Mouse (Mus musculus) midbrain, embryonic 11.5 days (tissue): ENCODE measurements around the gene Ppp1r26. TPM values are rescaled to one million over a fixed set of nuclear protein-coding genes. Genes with fewer than 3 reads are reported as not detected.

Experiments
- ATAC-seq: fragments of 200-750 bp; cut with Nextera tagmentation; 2 replicates; pipeline ENCODE4 v1.8.0; 2017; ENCODE audit warnings: moderate TSS enrichment, moderate library complexity; ENCODE audit not compliant: low FRiP score
- DNase-seq: peaks from one replicate; pipeline ENCODE4 v3.0.0; 2015; ENCODE audit warnings: low spot score; ENCODE audit errors: missing footprints
- H3K27ac ChIP-seq: fragments of 300-500 bp; sonication (generic); 2 replicates; pipeline ENCODE4 v1.5.1; 2014; ENCODE audit warnings: low read depth, low read length
- H3K27me3 ChIP-seq: fragments of 300-500 bp; sonication (generic); 2 replicates; pipeline ENCODE4 v1.6.1; 2014; ENCODE audit warnings: mild to moderate bottlenecking, low read length, moderate library complexity, mixed read lengths; ENCODE audit not compliant: control insufficient read depth, insufficient read depth
- H3K36me3 ChIP-seq: fragments of 300-500 bp; sonication (generic); 2 replicates; pipeline ENCODE4 v1.6.1; 2014; ENCODE audit warnings: mild to moderate bottlenecking, low read length, moderate library complexity, mixed read lengths; ENCODE audit not compliant: control insufficient read depth, insufficient read depth
- H3K4me1 ChIP-seq: fragments of 300-500 bp; sonication (generic); 2 replicates; pipeline ENCODE4 v1.6.1; 2014; ENCODE audit warnings: low read length; ENCODE audit not compliant: control insufficient read depth, insufficient read depth
- H3K4me2 ChIP-seq: fragments of 300-500 bp; sonication (generic); 2 replicates; pipeline ENCODE4 v1.6.1; 2014; ENCODE audit warnings: mild to moderate bottlenecking, moderate library complexity
- H3K4me3 ChIP-seq: fragments of 300-500 bp; sonication (generic); 2 replicates; pipeline ENCODE4 v1.5.1; 2014; ENCODE audit warnings: low read depth, low read length
- H3K9ac ChIP-seq: fragments of 300-500 bp; sonication (generic); 2 replicates; pipeline ENCODE4 v1.6.1; 2014; ENCODE audit warnings: low read length
- H3K9me3 ChIP-seq: fragments of 300-500 bp; sonication (generic); 2 replicates; pipeline ENCODE4 v1.6.1; 2016; ENCODE audit warnings: low read length; ENCODE audit not compliant: control insufficient read depth
- WGBS: fragments of 180-500 bp; shearing (Covaris S2); extraction: QIAGEN DNeasy Blood & Tissue Kit; methylation state at CpG from one replicate; pipeline ENCODE4 v1.1.7; 2014; 5-methylcytosine and 5-hydroxymethylcytosine counted together
- polyA plus RNA-seq: library from polyadenylated mRNA; unstranded; fragments of >200 nt; fragmentation: Nextera tagmentation; extraction: Ambion mirVana; gene quantifications from 2 replicates; pipeline ENCODE4 v1.2.1, GENCODE M21; 2014

Ppp1r26 gene
- polyA plus RNA-seq, 1 experiment from 2014 or later, result 3.2 TPM

GRCm38 (mm10) chr2:28432811-28433210 is 13.8 kb upstream of the Ppp1r26 start:
- Histone ChIP-seq H3K36me3 (no peaks in the 10 kb centered on the region), H3K4me2 (no peak overlapping the region), H3K4me1 (no peaks in the 10 kb centered on the region), H3K9me3 (no peaks in the 10 kb centered on the region), H3K9ac (no peak overlapping the region), H3K27me3 (no peaks in the 10 kb centered on the region), H3K27ac (no peak overlapping the region), H3K4me3 (no peak overlapping the region)
- DNase-seq (no peak), ATAC-seq (no peak)
- 67% methylated on average over 1 of the region's 1 CpGs for WGBS

GRCm38 (mm10) chr2:28433512-28433911 is 13.1 kb upstream of the Ppp1r26 start:
- Histone ChIP-seq H3K27ac (no peak overlapping the region), H3K4me2 (no peak overlapping the region), H3K9me3 (no peaks in the 10 kb centered on the region), H3K9ac (no peak overlapping the region), H3K4me3 (no peak overlapping the region), H3K4me1 (no peaks in the 10 kb centered on the region), H3K27me3 (no peaks in the 10 kb centered on the region), H3K36me3 (no peaks in the 10 kb centered on the region)
- DNase-seq (no peak), ATAC-seq (no peak)
- WGBS, result no CpG with 5 or more reads among the region's 2 CpGs

- Histone ChIP-seq H3K27ac (no peak overlapping the region), H3K4me1 (no peaks in the 10 kb centered on the region), H3K4me3 (no peak overlapping the region), H3K9ac (no peak overlapping the region), H3K9me3 (no peaks in the 10 kb centered on the region), H3K27me3 (no peaks in the 10 kb centered on the region), H3K4me2 (no peak overlapping the region), H3K36me3 (no peaks in the 10 kb centered on the region)
- DNase-seq (no peak), ATAC-seq (no peak)
- WGBS, result 90% methylated on average over 11 of the region's 11 CpGs
Observed at GRCm38 (mm10) chr2:28435401-28435800, 11.2 kb upstream of the Ppp1r26 start.

GRCm38 (mm10) chr2:28440842-28441241 is 5.8 kb upstream of the Ppp1r26 start:
- Histone ChIP-seq H3K4me2 (no peak overlapping the region), H3K27me3 (no peaks in the 10 kb centered on the region), H3K9ac (no peak overlapping the region), H3K4me3 (no peak overlapping the region), H3K9me3 (no peaks in the 10 kb centered on the region), H3K4me1 (no peaks in the 10 kb centered on the region), H3K36me3 (no peaks in the 10 kb centered on the region), H3K27ac (no peak overlapping the region)
- WGBS, result 83% methylated on average over 6 of the region's 6 CpGs
- ATAC-seq (no peak), DNase-seq (no peak)

DNA sequence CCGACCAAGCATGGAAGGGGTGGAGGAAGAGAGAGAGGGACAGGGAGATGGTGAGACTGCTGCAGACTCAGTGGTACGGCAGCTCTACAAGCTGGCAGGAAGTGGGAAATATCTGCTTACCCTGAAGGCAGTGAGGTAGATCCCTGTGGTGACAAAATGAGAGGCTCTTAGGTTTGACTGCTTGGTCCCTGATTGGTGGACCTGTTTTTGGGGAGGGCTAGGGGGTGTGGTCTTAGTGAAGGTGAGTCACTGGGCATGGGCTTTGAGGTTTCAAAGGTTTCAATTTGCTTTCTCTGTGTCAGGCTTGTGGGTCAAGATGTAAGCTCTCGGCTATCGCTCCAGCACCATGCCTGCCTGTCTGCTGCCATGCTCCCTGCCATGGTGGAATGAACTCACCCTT is 1.5 kb upstream of the Ppp1r26 start:
- Histone ChIP-seq H3K27me3 (no peaks in the 10 kb centered on the region), H3K4me1 (peaks cover 7% of the 10 kb centered on the region), H3K4me3 (no peak overlapping the region), H3K9ac (no peak overlapping the region), H3K36me3 (no peaks in the 10 kb centered on the region), H3K4me2 (no peak overlapping the region), H3K27ac (no peak overlapping the region), H3K9me3 (no peaks in the 10 kb centered on the region)
- no peak for DNase-seq
- no peak for ATAC-seq
- 76% methylated on average over 4 of the region's 4 CpGs for WGBS

GRCm38 (mm10) chr2:28446181-28446514 is 452 bp upstream of the Ppp1r26 start:
- DNase-seq (no peak), ATAC-seq (no peak; the same call in 1 of the 2 replicates)
- Histone ChIP-seq H3K9ac (peak overlapping the region; percentile 83), H3K4me2 (peak overlapping the region; percentile 91), H3K27me3 (no peaks in the 10 kb centered on the region), H3K9me3 (no peaks in the 10 kb centered on the region), H3K36me3 (no peaks in the 10 kb centered on the region), H3K27ac (no peak overlapping the region), H3K4me1 (peaks cover 7% of the 10 kb centered on the region), H3K4me3 (peak overlapping the region; percentile 79)
- WGBS, result 11% methylated on average over 5 of the region's 5 CpGs

- ATAC-seq, result peak; percentile 36; the same call in 1 of the 2 replicates
- Histone ChIP-seq H3K4me3 (peak overlapping the region; percentile 79), H3K27ac (no peak overlapping the region), H3K27me3 (no peaks in the 10 kb centered on the region), H3K4me1 (peaks cover 7% of the 10 kb centered on the region), H3K4me2 (peak overlapping the region; percentile 91), H3K9ac (peak overlapping the region; percentile 83), H3K9me3 (no peaks in the 10 kb centered on the region), H3K36me3 (no peaks in the 10 kb centered on the region)
- DNase-seq, result peak; percentile 89
- WGBS, result 11% methylated on average over 11 of the region's 11 CpGs
Observed at GRCm38 (mm10) chr2:28447315-28447670, 693 bp downstream of the Ppp1r26 start.

DNA sequence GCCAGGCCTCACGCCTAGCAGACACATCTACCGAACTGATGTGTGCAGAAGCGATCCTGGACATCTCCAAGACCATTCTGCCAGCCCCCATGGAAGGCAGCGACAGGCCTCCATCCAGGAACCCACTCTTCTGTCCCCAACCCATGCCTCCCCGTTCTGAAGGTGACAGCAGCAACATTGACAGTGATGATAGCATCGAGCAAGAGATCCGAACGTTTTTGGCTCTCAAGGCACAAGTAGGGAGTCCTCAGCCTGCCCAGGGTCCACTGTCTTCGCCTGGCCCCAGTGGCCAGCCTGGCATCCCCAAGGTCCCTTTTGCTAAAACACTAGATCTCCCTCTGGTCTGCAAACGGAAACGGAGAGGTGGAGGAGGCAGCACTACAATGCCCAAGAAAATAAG is 5.1 kb downstream of the Ppp1r26 start:
- Histone ChIP-seq H3K4me1 (0 out of 2 replicates have a peak, but pooled peaks cover 4% of the 10 kb centered on the region), H3K27me3 (no peaks in the 10 kb centered on the region), H3K27ac (no peak overlapping the region), H3K4me3 (no peak overlapping the region), H3K9ac (no peak overlapping the region), H3K9me3 (no peaks in the 10 kb centered on the region), H3K4me2 (no peak overlapping the region), H3K36me3 (no peaks in the 10 kb centered on the region)
- ATAC-seq, result no peak
- 88% methylated on average over 11 of the region's 11 CpGs for WGBS
- DNase-seq, result no peak

- Histone ChIP-seq H3K9me3 (no peaks in the 10 kb centered on the region), H3K27me3 (no peaks in the 10 kb centered on the region), H3K9ac (no peak overlapping the region), H3K36me3 (no peaks in the 10 kb centered on the region), H3K4me1 (no peaks in the 10 kb centered on the region), H3K4me2 (no peak overlapping the region), H3K4me3 (no peak overlapping the region), H3K27ac (no peak overlapping the region)
- DNase-seq, result no peak
- no peak for ATAC-seq
- WGBS, result 86% methylated on average over 6 of the region's 6 CpGs
Observed at GRCm38 (mm10) chr2:28453539-28453938, 6.9 kb downstream of the Ppp1r26 start.

DNA sequence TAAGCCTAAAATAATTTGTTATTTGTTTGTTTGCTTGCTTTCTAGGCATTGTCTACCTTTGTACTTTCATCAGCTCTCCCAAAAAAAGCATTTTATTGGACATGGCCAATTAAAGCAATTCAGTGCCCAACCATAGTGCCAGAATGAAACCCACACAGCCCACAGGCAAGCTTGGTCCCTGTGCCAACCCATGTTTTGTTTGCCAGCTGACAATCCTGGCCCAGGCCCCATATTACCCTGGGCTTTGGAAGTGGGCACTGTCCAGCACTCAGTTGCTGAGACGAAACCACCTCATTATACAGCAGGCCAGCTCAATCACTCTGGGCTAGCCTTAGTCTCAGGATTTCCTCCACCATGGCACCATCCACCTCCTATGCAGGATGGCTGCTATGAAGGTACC is 10.0 kb downstream of the Ppp1r26 start:
- Histone ChIP-seq H3K4me2 (no peak overlapping the region), H3K27me3 (no peaks in the 10 kb centered on the region), H3K4me3 (no peak overlapping the region), H3K9me3 (no peaks in the 10 kb centered on the region), H3K27ac (no peak overlapping the region), H3K4me1 (no peaks in the 10 kb centered on the region), H3K9ac (no peak overlapping the region), H3K36me3 (no peaks in the 10 kb centered on the region)
- DNase-seq (no peak), ATAC-seq (no peak)
- 66% methylated on average over 1 of the region's 1 CpGs for WGBS
